In the genomic region with DNA sequence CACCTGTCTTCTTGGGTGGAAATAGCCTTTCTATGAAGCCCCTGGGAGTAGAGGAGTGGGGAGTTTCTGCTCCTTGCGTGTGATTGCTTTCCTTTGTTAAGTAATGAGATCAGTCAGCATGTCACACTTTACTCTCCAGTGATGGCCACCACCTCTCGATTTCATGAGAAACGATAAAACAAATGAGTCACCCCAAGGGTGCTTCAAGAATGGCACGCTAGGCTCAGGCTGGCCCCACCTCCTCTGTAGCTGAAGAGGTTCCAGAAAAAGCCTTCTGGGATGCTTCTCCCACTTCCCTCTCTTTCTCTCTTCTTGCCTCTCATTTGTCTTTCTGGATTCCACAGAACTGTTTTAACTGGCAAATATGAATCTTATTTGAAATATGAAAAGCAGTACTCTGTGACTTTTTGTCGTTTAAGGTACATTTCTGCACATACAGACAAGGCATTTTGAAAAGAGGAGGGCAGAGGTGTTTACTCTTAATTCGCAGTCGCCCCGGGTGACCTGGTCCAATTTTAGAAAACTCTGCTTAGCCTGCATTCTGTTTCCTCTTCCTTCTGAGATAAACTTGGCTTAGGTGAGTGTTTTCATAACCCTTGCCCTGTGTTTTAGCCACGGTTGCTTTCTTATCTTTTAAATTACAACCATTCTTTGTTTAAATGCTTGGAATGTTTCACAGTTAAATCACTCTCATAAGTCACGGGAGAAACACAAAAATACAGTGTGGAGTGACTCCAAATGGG, we compare ENCODE assay signal across 13 mouse cellular contexts. TPM values are rescaled to one million over a fixed set of nuclear protein-coding genes. Genes with fewer than 3 reads are reported as not detected.
DNase-seq lines count a peak whose midpoint lies in the region; ATAC-seq and TF ChIP-seq lines count a peak whose summit lies in the region.
"Had no signal": no experiment of that assay in that cellular context is flagged by ENCODE, and none has a peak within 500 bp of the region (broad histone marks: within the 10 kb centered on the region; RNA-seq: fewer than 3 reads in every experiment).

No protein-coding gene starts in this region.

- intact Hi-C loops in left cerebral cortex, postnatal 4 days (cut with DNase I), result no loop called here

- H3K27ac ChIP-seq in embryonic fibroblast, embryonic 13.5 days (ENCODE audit: insufficient read depth, low read length), result peak overlapping the region; percentile 73
- no peak overlapping the region for H3K27ac ChIP-seq in kidney, postnatal 0 days
- H3K27ac ChIP-seq: hindbrain, postnatal 0 days; limb, embryonic 13.5 days had no signal

- H3K4me2 ChIP-seq in kidney, postnatal 0 days (ENCODE audit: low read length), result 0 out of 2 replicates have a peak overlapping the region, but pooled peaks have one; percentile 7
- H3K4me2 ChIP-seq: limb, embryonic 13.5 days had no signal

- no peak for TF ChIP-seq POLR2A in embryonic fibroblast, embryonic 13.5 days (IDR thresholded peaks at IDR 0.05; ENCODE audit: low read depth, low read length)

- ATAC-seq in kidney, postnatal 0 days (replicated peaks; ENCODE audit: low FRiP score, low read depth), result no peak
- ATAC-seq: hindbrain, postnatal 0 days had no signal

- 23% methylated on average over 10 of the region's 10 CpGs for WGBS in kidney, postnatal 0 days

- H3K9me3 ChIP-seq in kidney, postnatal 0 days (replicated peaks; ENCODE audit: low read length), result no peaks in the 10 kb centered on the region
- H3K9me3 ChIP-seq: limb, embryonic 13.5 days had no signal

- peak; percentile 78 for DNase-seq in heart, adult 11 months
- no peak for DNase-seq in heart, adult 8-10 months (ENCODE audit: low spot score)
- peak; percentile 55 for DNase-seq in 3T3-L1 (ENCODE audit: low read depth, low spot score)
- DNase-seq in kidney, postnatal 0 days (ENCODE audit: low spot score), result peak; percentile 54
- no peak for DNase-seq in thymus, postnatal 25 days
- DNase-seq in T-cell, adult 2 months (ENCODE audit: low spot score), result no peak
- no peak for DNase-seq in left cerebral cortex, postnatal 4 days
- DNase-seq: midbrain, embryonic 14.5 days had no signal

- no peaks in the 10 kb centered on the region for H3K36me3 ChIP-seq in kidney, postnatal 0 days (ENCODE audit: insufficient read depth, low read length)
- H3K36me3 ChIP-seq: limb, embryonic 13.5 days had no signal

- no peak overlapping the region for H3K9ac ChIP-seq in kidney, postnatal 0 days (ENCODE audit: low read depth, low read length)
- H3K9ac ChIP-seq: limb, embryonic 13.5 days had no signal

- H3K4me1 ChIP-seq in embryonic fibroblast, embryonic 13.5 days (ENCODE audit: control insufficient read depth, insufficient read depth, low read length), result peaks cover 11% of the 10 kb centered on the region
- H3K4me1 ChIP-seq in kidney, postnatal 0 days (replicated peaks; ENCODE audit: insufficient read depth, low read length), result no peaks in the 10 kb centered on the region
- H3K4me1 ChIP-seq: limb, embryonic 13.5 days had no signal

- H3K27me3 ChIP-seq in kidney, postnatal 0 days (ENCODE audit: insufficient read depth, low read length), result no peaks in the 10 kb centered on the region
- H3K27me3 ChIP-seq: limb, embryonic 13.5 days had no signal

- no peak for TF ChIP-seq CTCF in embryonic fibroblast, embryonic 13.5 days (IDR thresholded peaks at IDR 0.05; ENCODE audit: borderline replicate concordance, insufficient read depth, low read length)
- TF ChIP-seq CTCF in kidney, postnatal 0 days (IDR thresholded peaks at IDR 0.05; ENCODE audit: low read depth), result no peak

- H3K4me3 ChIP-seq in embryonic fibroblast, embryonic 13.5 days (ENCODE audit: insufficient read depth, low read length), result no peak overlapping the region
- H3K4me3 ChIP-seq in kidney, postnatal 0 days (replicated peaks; ENCODE audit: low read depth, low read length), result no peak overlapping the region
- H3K4me3 ChIP-seq: limb, embryonic 13.5 days had no signal

RNA-seq across cellular contexts. Expression of gene Gpr15, which starts 15.3 kb away (rescaled TPM):
- total RNA-seq in heart, adult 8-10 months (2022), result not detected
- polyA plus RNA-seq in embryonic fibroblast, embryonic 13.5 days (2011; ENCODE audit: insufficient read length, low read depth, missing spikeins), result not detected in 2 replicates
- not detected in 2 replicates for polyA plus RNA-seq in kidney, postnatal 0 days (2015; fragmentation: Nextera tagmentation; extraction: Ambion mirVana)
- not detected for total RNA-seq in left cerebral cortex, postnatal 4 days (2021)
- total RNA-seq: common myeloid progenitor, adult 5-6 weeks had no signal
- polyA plus RNA-seq: hindbrain, postnatal 0 days; limb, embryonic 13.5 days had no signal

RNA-seq across cellular contexts. Expression of gene Cldnd1, which starts 24.2 kb away (rescaled TPM):
- 10 to 100 TPM; 48.4 to 52.1 (median 49.0) TPM for total RNA-seq in heart, adult 8-10 months (2022)
- 98.1 and 112 TPM in 2 replicates for polyA plus RNA-seq in embryonic fibroblast, embryonic 13.5 days (2011; ENCODE audit: insufficient read length, low read depth, missing spikeins)
- polyA plus RNA-seq in kidney, postnatal 0 days (2015; fragmentation: Nextera tagmentation; extraction: Ambion mirVana), result 101 and 106 TPM in 2 replicates
- total RNA-seq in left cerebral cortex, postnatal 4 days (2021), result 100 to 1,000 TPM in 1 of 2 experiments, 10 to 100 TPM in 1; 93.9 to 111 TPM

RNA-seq across cellular contexts. Expression of gene Cpox, which starts 33.5 kb away (rescaled TPM):
- 10 to 100 TPM; 39.1 to 46.8 (median 41.3) TPM for total RNA-seq in heart, adult 8-10 months (2022)
- polyA plus RNA-seq in embryonic fibroblast, embryonic 13.5 days (2011; ENCODE audit: insufficient read length, low read depth, missing spikeins), result 30.4 and 33.2 TPM in 2 replicates
- polyA plus RNA-seq in kidney, postnatal 0 days (2015; fragmentation: Nextera tagmentation; extraction: Ambion mirVana), result 40.9 and 46.7 TPM in 2 replicates
- 10 to 100 TPM; 19.7 to 20.5 TPM for total RNA-seq in left cerebral cortex, postnatal 4 days (2021)

RNA-seq across cellular contexts. Expression of gene Olfr172, which starts 59.4 kb away (rescaled TPM):
- not detected for total RNA-seq in heart, adult 8-10 months (2022)
- not detected in 2 replicates for polyA plus RNA-seq in embryonic fibroblast, embryonic 13.5 days (2011; ENCODE audit: insufficient read length, low read depth, missing spikeins)
- polyA plus RNA-seq in kidney, postnatal 0 days (2015; fragmentation: Nextera tagmentation; extraction: Ambion mirVana), result not detected in 2 replicates
- not detected for total RNA-seq in left cerebral cortex, postnatal 4 days (2021)
- total RNA-seq: common myeloid progenitor, adult 5-6 weeks; hindbrain, postnatal 0 days had no signal
- polyA plus RNA-seq: hindbrain, postnatal 0 days; limb, embryonic 13.5 days; midbrain, embryonic 14.5 days; testis, adult 2 months had no signal

Comparison
In these comparisons a context has a peak if more than half of its experiments do, and no peak if none do; other contexts are left out.
1. DNase-seq: peak in heart, adult 11 months (single experiment), 3T3-L1 (single experiment) and kidney, postnatal 0 days (single experiment); none in heart, adult 8-10 months (single experiment), thymus, postnatal 25 days (single experiment), T-cell, adult 2 months (single experiment) and left cerebral cortex, postnatal 4 days (single experiment).